Mouse (Mus musculus) 3T3-L1 (cell line): ENCODE results near the gene Ccdc151.
A peak's percentile ranks its signal among the peaks of the same experiment; 100 is the strongest.

Source experiments
- DNase-seq: peaks from one replicate; pipeline ENCODE4 v3.0.0-alpha.2; 2015; ENCODE audit warnings: low read depth, low spot score

Gene Ccdc151

GRCm38 (mm10) chr9:22002194-22003162, at the start of gene Ccdc151, which contains the start of gene Prkcsh:
TSS of gene Ccdc151 (minus strand) at chr9:22002634.
TSS of gene Prkcsh (plus strand) at chr9:22002806.
- peak; percentile 100 for DNase-seq

GRCm38 (mm10) chr9:22051958-22052254, 49.5 kb upstream of the Ccdc151 start, which contains the start of gene Elavl3:
TSS of gene Elavl3 (minus strand) at chr9:22052023.
- DNase-seq: no peak

- DNase-seq: no peak
These were observed 48.9 kb upstream of the Ccdc151 start for GRCm38 (mm10) chr9:22051161-22051957.

GRCm38 (mm10) chr9:22050351-22050889, 48.0 kb upstream of the Ccdc151 start:
- no peak for DNase-seq

- DNase-seq: no peak
These were observed 47.4 kb upstream of the Ccdc151 start for GRCm38 (mm10) chr9:22049721-22050270.

GRCm38 (mm10) chr9:22049315-22049714, 46.9 kb upstream of the Ccdc151 start:
- DNase-seq: no peak

- DNase-seq: peak; percentile 20
These were observed 44.9 kb upstream of the Ccdc151 start for GRCm38 (mm10) chr9:22047329-22047728.

- no peak for DNase-seq
These were observed 39.4 kb upstream of the Ccdc151 start for GRCm38 (mm10) chr9:22041832-22042231.

- no peak for DNase-seq
These were observed 35.4 kb upstream of the Ccdc151 start for GRCm38 (mm10) chr9:22037826-22038225.

GRCm38 (mm10) chr9:22035300-22036044, 33.0 kb upstream of the Ccdc151 start:
- DNase-seq: no peak

- no peak for DNase-seq
These were observed 28.0 kb upstream of the Ccdc151 start for GRCm38 (mm10) chr9:22030386-22030785.

GRCm38 (mm10) chr9:22028467-22028866, 26.0 kb upstream of the Ccdc151 start:
- DNase-seq: no peak

GRCm38 (mm10) chr9:22024592-22024991, 22.2 kb upstream of the Ccdc151 start:
- DNase-seq: no peak

GRCm38 (mm10) chr9:22017208-22017825, 14.9 kb upstream of the Ccdc151 start:
- no peak for DNase-seq

GRCm38 (mm10) chr9:22016245-22016644, 13.8 kb upstream of the Ccdc151 start:
- DNase-seq: no peak

- no peak for DNase-seq
These were observed 10.3 kb upstream of the Ccdc151 start for GRCm38 (mm10) chr9:22012731-22013130.

- DNase-seq: no peak
These were observed 8.6 kb upstream of the Ccdc151 start for GRCm38 (mm10) chr9:22011055-22011454.

GRCm38 (mm10) chr9:22004546-22004945, 2.1 kb upstream of the Ccdc151 start:
- no peak for DNase-seq

- DNase-seq: peak; percentile 77
These were observed 725 bp upstream of the Ccdc151 start for GRCm38 (mm10) chr9:22003163-22003554.

GRCm38 (mm10) chr9:22001633-22002032, 801 bp downstream of the Ccdc151 start:
- no peak for DNase-seq

- DNase-seq: no peak
These were observed 2.1 kb downstream of the Ccdc151 start for GRCm38 (mm10) chr9:22000296-22000695.
